Mouse (Mus musculus) kidney, adult 9 months (tissue): ENCODE results near the gene Slco2a1.
A peak's percentile ranks its signal among the peaks of the same experiment; 100 is the strongest.

Source experiments
- DNase-seq: peaks from one replicate; pipeline ENCODE4 v3.0.0; 2022

The Slco2a1 gene

DNA sequence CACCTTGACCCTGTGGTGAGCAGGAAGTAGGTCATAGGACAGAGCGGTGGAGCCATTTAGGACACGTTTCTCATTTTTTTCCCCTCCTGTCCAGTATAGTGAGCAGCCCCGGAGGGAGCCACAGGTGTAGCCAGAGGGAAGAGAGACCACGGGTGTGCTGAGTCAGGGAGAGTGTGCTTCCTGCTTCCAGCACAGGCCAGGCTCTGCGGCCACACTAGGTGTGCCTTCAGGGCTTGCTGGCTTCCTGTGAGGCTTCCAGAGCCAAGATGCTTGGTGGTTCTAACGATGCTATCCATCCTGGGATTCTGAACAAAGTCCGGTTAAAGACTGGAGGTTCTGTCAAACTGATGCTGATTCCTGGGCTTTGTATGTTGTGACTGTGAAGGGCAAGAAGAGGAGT, 133.0 kb downstream of the Slco2a1 start:
- no peak for DNase-seq

DNA sequence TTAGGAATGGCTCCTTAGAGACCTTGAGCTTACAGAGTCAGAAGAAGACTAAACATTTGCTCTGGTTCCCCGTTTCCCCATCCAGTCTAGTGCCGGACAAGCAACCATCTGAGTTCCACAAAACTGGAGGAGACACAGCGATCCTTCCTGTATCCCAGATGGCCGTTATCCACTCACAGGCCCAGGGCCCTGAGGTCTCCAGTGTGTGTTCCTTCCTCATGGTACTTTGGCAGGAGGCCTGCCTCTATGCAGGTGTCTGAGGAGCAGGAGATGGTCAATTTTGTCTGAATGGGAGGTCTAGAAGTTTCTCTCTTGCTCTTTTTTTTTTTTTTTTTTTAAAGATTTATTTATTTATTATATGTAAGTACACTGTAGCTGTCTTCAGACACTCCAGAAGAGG, 136.2 kb downstream of the Slco2a1 start:
- DNase-seq: no peak

DNA sequence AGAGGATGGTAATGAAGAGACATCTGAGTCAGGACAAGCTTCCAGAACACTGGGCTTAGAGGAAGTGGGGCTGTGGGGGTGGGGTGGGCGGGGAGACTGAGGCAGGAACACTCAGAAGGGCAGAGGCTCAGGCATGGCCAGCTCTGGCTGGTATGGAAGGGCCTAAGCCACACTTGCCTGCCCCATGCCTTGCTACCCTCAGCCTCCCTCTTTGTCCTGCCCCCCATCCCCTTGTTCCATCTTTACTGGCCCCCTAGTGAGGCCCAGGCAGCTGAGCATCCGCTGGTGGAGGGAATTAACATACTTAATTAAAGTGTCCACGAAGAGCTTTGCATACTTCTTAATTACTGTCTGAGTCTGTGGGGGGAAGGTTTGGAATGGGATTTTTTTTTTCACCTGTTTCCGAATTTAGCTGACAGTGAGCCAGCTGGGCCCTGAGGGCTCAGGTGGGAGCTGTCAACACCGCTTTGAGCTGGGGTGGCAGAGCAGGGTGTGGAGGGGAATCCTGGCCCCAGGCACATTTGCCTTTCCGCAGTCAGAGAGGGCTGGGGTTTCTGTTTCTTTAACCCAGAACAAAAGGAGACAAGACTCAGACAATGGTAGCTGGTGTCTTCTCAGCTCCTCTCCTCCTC, 145.1 kb downstream of the Slco2a1 start:
- DNase-seq: no peak

DNA sequence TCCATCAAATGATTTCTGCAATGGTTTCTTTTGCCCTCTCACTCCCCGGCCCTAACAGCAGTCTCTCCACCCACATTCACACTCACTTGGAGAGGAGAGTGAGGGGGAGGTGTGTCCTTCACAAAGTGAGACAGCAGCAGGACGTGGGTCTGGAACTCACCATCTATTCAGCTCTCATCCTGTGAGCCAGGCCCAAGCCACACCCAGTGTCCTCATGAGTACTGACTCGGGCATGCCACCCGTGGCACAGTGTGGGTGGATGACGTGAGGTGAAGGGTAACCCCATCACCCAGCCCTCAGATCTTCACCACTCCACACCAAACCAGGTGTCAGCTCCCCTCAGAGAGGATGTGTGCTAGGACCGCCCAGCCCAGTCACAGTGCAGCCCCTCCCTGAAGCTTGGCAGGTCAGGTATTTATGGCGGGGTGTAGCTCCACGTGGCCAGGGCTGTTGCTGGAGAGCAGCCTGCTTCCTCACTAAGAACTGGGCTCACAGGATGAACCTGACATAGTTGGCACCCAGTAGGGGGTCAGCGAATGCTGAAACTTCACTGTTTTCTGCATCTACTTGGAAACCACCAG, 146.0 kb downstream of the Slco2a1 start:
- no peak for DNase-seq

DNA sequence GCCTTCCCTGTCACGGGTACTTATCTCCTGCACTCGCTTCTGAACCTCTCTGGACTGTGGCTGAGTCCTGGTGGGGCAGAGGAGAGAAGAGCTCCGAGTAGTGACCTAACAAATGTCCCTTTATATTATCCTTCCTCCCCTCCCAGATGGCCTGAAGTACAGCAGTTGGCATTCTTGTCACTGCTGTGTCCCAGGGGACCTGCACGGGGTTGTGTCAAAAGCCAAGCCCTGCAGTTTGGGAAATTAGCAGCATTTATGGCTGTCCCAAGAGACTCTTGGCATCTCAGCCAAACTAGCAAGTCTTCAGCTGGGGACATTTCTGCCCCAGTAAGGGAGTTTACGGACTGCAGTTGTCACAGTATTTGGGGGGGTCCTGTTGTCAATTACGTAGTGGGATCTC, 151.0 kb downstream of the Slco2a1 start:
- DNase-seq: peak; percentile 12

DNA sequence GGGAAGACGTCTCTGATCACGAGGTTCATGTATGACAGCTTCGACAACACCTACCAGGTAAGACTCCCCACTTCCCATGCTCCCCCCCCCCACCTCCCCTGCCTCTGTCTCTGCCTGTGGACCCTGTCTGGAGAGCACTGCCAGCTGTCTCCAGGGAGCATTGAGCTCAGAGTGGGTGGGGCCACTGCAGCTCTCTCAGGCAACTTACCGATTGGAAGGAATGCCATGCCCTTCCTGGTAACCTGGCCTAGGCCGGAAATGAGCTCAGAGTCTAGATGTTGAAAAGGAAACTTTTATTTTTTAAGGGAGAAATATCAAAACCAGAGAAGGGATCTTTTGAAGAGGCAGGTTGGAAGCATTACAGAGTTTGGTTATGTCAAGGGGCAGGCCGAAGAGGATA, 151.9 kb downstream of the Slco2a1 start:
- no peak for DNase-seq

DNA sequence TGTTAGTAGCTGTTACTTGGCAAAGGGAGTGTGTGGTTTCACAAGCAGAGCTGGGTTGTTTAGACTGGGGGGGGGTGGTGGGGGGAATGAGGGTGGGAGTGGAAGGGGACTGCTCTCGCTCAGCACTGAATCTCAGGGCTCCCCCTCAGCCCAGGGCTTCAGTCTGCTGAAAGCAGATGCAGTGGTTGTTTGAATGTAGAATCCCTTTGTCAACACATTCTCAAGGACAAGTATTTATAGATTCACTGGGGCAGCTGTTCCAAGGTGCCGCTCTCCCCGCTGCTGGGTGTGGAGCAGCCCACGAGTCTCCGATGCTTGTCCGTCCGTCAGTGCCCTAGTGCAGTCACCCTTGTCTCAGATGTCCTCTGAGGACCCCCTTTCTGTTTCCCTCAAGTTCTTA, 152.8 kb downstream of the Slco2a1 start:
- DNase-seq: no peak

DNA sequence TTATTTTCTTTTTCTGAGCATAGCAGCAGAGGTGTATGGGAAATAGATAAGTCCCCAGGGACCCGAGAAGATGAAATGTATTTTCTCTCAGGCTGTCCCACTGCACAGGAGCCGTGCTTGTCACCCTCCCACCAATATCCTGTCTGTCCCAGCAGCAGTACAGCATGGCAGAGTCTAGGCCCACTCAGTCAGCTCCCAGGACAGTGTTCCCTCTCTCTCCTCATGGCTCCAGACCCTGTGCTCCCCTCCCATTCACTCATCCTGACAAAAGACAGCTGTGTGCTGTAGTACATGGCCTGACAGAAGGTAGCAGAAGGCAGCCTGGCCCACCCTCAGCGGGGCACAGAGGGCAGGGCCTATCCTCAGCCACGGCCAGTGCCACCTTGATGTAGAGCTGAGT, 155.4 kb downstream of the Slco2a1 start:
- no peak for DNase-seq

DNA sequence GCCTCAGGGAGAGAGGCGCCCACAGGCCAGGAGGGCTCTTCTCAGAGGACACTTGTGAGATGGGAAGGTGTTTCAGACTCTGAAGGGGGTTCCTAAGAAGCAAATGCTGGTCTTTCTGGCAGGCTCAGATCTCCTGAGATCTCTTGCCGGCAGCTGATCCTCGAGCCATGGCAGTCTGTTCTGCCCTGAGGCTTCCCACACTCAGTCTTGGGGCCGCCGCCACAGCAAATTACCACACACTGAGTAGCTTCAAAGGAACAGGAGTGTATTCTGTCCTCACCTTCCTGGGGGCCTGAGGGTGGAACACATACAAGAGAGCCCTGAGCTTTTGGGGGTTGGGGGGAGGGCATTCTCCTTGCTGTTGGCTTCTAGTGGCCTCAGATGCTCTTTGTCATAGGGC, 156.8 kb downstream of the Slco2a1 start:
- no peak for DNase-seq
